Mouse (Mus musculus) lung, adult 2 months (tissue): ENCODE data around the gene Adipor2.

Experiments
- CTCF ChIP-seq: fragments of 200-500 bp; IDR thresholded peaks from 2 replicates; pipeline ENCODE4 v1.5.1; 2011; ENCODE audit warnings: mild to moderate bottlenecking, low read length, control low read depth; ENCODE audit not compliant: insufficient read depth
- POLR2A ChIP-seq: fragments of 200-500 bp; IDR thresholded peaks from 2 replicates; pipeline ENCODE4 v1.6.1; 2011; ENCODE audit warnings: low read depth, mild to moderate bottlenecking, control low read depth, low read length, borderline replicate concordance; ENCODE audit errors: extremely low read depth

DNA sequence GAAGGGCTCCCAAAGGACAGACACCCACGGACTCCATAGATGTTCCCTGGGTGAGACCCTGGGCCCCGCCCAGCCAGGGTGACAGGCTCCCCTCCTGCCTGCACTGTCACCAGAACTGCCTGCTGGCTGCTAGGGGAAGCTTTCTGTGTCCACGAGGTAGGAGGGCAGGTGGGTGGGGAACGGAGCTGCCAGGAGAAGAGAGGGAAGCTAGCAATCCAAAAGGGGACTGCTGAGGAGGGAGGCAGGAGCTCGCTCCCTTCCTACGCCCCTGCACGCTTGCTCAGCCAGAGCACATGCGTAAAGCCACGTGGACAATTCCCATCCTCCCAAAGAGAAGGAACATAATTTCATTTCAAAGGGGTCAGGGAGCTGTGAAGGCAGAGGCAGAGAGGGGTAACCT is 107.3 kb downstream of the Adipor2 start:
- TF ChIP-seq POLR2A (no peak), CTCF (no peak)
